Mouse (Mus musculus): ENCODE measurements around the gene Kctd20. TPM values are rescaled to one million over a fixed set of nuclear protein-coding genes. Genes with fewer than 3 reads are reported as not detected.
A peak's percentile ranks its signal among the peaks of the same experiment; 100 is the strongest.

Gene Kctd20
- polyA plus RNA-seq, 1 experiment = 54.0 TPM

- H3K4me1 ChIP-seq (ENCODE audit: control insufficient read depth, insufficient read depth, low read length) = 0 out of 2 replicates have a peak, but pooled peaks cover 3% of the 10 kb centered on the region
- no peak for TF ChIP-seq POLR2A (IDR thresholded peaks at IDR 0.05; ENCODE audit: borderline replicate concordance, low read depth, low read length)
- no peak for TF ChIP-seq CTCF (IDR thresholded peaks at IDR 0.05; ENCODE audit: low read depth, low read length)
- H3K27ac ChIP-seq (ENCODE audit: insufficient read depth, low read depth, low read length) = no peak overlapping the region
- H3K4me3 ChIP-seq (ENCODE audit: insufficient read depth, low read length) = no peak overlapping the region
Observed at GRCm38 (mm10) chr17:28979091-28979490, 27.3 kb downstream of the Kctd20 start.

DNA sequence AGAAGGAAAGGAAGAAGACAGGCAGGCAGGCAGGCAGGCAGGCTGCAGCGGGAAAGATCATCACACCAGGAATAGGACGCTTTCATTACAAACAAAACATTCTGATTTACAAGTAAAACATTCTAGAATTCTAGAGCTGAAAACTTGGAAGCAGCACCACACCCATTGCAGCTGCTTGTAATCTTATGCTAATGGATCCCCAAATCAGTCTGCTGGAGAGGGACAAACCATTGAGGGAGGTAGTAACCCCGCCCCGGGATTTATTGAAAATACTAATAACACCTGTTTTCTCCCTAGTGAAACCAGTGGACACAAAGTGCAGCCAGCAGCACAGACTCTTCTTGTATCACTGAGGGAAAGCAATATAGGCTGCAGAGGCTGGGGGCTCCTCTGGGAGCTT, 29.3 kb downstream of the Kctd20 start:
- no peak overlapping the region for H3K27ac ChIP-seq (ENCODE audit: insufficient read depth, low read depth, low read length)
- no peak overlapping the region for H3K4me3 ChIP-seq (ENCODE audit: insufficient read depth, low read length)
- TF ChIP-seq CTCF (IDR thresholded peaks at IDR 0.05; ENCODE audit: low read depth, low read length) (no peak), POLR2A (IDR thresholded peaks at IDR 0.05; ENCODE audit: borderline replicate concordance, low read depth, low read length) (no peak)
- no peaks in the 10 kb centered on the region for H3K4me1 ChIP-seq (ENCODE audit: control insufficient read depth, insufficient read depth, low read length)

DNA sequence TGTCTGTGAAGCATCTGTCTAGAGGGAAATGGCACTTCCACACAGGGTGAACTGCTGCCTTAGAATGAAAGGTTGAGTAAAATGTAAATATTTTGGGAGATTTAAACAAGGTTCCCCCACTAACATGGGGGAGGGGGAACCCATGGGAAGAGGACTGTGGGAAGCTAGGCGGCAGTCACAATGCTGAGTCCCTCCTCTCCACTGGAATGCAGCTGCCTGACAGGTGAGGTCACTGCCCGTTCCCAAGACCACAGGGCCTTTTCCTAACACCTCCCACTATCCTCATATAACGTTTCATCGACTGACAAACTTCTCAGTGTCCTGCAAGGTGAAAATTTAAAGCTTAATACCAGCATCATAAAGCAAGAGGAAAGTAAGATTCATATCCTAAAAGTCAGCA, 30.8 kb downstream of the Kctd20 start:
- TF ChIP-seq POLR2A (IDR thresholded peaks at IDR 0.05; ENCODE audit: borderline replicate concordance, low read depth, low read length) (no peak), CTCF (IDR thresholded peaks at IDR 0.05; ENCODE audit: low read depth, low read length) (no peak)
- H3K4me1 ChIP-seq (ENCODE audit: control insufficient read depth, insufficient read depth, low read length) = no peaks in the 10 kb centered on the region
- H3K27ac ChIP-seq (ENCODE audit: insufficient read depth, low read depth, low read length) = no peak overlapping the region
- no peak overlapping the region for H3K4me3 ChIP-seq (ENCODE audit: insufficient read depth, low read length)

GRCm38 (mm10) chr17:28984724-28985420, 33.1 kb downstream of the Kctd20 start:
- no peak overlapping the region for H3K4me3 ChIP-seq (ENCODE audit: insufficient read depth, low read length)
- TF ChIP-seq CTCF (IDR thresholded peaks at IDR 0.05; ENCODE audit: low read depth, low read length) (no peak), POLR2A (IDR thresholded peaks at IDR 0.05; ENCODE audit: borderline replicate concordance, low read depth, low read length) (no peak)
- no peaks in the 10 kb centered on the region for H3K4me1 ChIP-seq (ENCODE audit: control insufficient read depth, insufficient read depth, low read length)
- no peak overlapping the region for H3K27ac ChIP-seq (ENCODE audit: insufficient read depth, low read depth, low read length)

GRCm38 (mm10) chr17:28986833-28987232, 35.1 kb downstream of the Kctd20 start:
- Histone ChIP-seq H3K4me3 (ENCODE audit: insufficient read depth, low read length) (no peak overlapping the region), H3K27ac (ENCODE audit: insufficient read depth, low read depth, low read length) (no peak overlapping the region), H3K4me1 (ENCODE audit: control insufficient read depth, insufficient read depth, low read length) (no peaks in the 10 kb centered on the region)
- no peak for TF ChIP-seq POLR2A (IDR thresholded peaks at IDR 0.05; ENCODE audit: borderline replicate concordance, low read depth, low read length)
- peak; percentile 52 for TF ChIP-seq CTCF (IDR thresholded peaks at IDR 0.05; ENCODE audit: low read depth, low read length)

DNA sequence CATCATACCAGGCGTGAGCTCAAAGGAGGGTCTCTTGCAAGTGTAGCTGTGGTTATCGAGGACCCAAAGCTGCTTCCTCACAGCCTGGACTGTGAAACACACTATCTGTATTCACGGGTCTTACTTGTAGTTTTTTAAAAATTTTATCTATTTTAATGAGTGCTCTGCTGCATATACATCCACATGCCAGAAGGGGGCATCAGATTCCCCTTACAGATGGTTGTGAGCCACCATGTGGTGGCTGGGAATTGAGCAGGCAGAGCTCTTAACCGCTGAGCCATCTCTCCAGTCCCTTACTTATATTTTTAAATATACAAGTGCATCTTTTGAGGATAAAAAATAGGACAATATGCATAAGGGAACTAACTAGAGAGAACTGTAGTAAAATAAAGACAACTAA, 36.0 kb downstream of the Kctd20 start:
- peak; percentile 93 for TF ChIP-seq CTCF (IDR thresholded peaks at IDR 0.05; ENCODE audit: low read depth, low read length)
- no peak for TF ChIP-seq POLR2A (IDR thresholded peaks at IDR 0.05; ENCODE audit: borderline replicate concordance, low read depth, low read length)

GRCm38 (mm10) chr17:28988291-28988690, 36.5 kb downstream of the Kctd20 start:
- no peak overlapping the region for H3K4me3 ChIP-seq (ENCODE audit: insufficient read depth, low read length)
- TF ChIP-seq POLR2A (IDR thresholded peaks at IDR 0.05; ENCODE audit: borderline replicate concordance, low read depth, low read length) (no peak), CTCF (IDR thresholded peaks at IDR 0.05; ENCODE audit: low read depth, low read length) (no peak)
- H3K27ac ChIP-seq (ENCODE audit: insufficient read depth, low read depth, low read length) = no peak overlapping the region
- H3K4me1 ChIP-seq (ENCODE audit: control insufficient read depth, insufficient read depth, low read length) = no peaks in the 10 kb centered on the region

More for the DNA sequence above, 36.0 kb downstream of the Kctd20 start:
- Histone ChIP-seq H3K27ac (ENCODE audit: insufficient read depth, low read depth, low read length) (no peak overlapping the region), H3K4me3 (ENCODE audit: insufficient read depth, low read length) (no peak overlapping the region), H3K4me1 (ENCODE audit: control insufficient read depth, insufficient read depth, low read length) (no peaks in the 10 kb centered on the region)

GRCm38 (mm10) chr17:28988996-28989395, 37.2 kb downstream of the Kctd20 start:
- TF ChIP-seq CTCF (IDR thresholded peaks at IDR 0.05; ENCODE audit: low read depth, low read length) (no peak), POLR2A (IDR thresholded peaks at IDR 0.05; ENCODE audit: borderline replicate concordance, low read depth, low read length) (no peak)
- Histone ChIP-seq H3K27ac (ENCODE audit: insufficient read depth, low read depth, low read length) (no peak overlapping the region), H3K4me1 (ENCODE audit: control insufficient read depth, insufficient read depth, low read length) (no peaks in the 10 kb centered on the region), H3K4me3 (ENCODE audit: insufficient read depth, low read length) (no peak overlapping the region)

GRCm38 (mm10) chr17:28990060-28990459, 38.3 kb downstream of the Kctd20 start:
- no peak for TF ChIP-seq POLR2A (IDR thresholded peaks at IDR 0.05; ENCODE audit: borderline replicate concordance, low read depth, low read length)
- no peak for TF ChIP-seq CTCF (IDR thresholded peaks at IDR 0.05; ENCODE audit: low read depth, low read length)
- Histone ChIP-seq H3K4me1 (ENCODE audit: control insufficient read depth, insufficient read depth, low read length) (no peaks in the 10 kb centered on the region), H3K4me3 (ENCODE audit: insufficient read depth, low read length) (no peak overlapping the region), H3K27ac (ENCODE audit: insufficient read depth, low read depth, low read length) (no peak overlapping the region)

GRCm38 (mm10) chr17:28991286-28991685, 39.5 kb downstream of the Kctd20 start:
- TF ChIP-seq POLR2A (IDR thresholded peaks at IDR 0.05; ENCODE audit: borderline replicate concordance, low read depth, low read length) (no peak), CTCF (IDR thresholded peaks at IDR 0.05; ENCODE audit: low read depth, low read length) (no peak)
- no peaks in the 10 kb centered on the region for H3K4me1 ChIP-seq (ENCODE audit: control insufficient read depth, insufficient read depth, low read length)
- H3K27ac ChIP-seq (ENCODE audit: insufficient read depth, low read depth, low read length) = no peak overlapping the region
- H3K4me3 ChIP-seq (ENCODE audit: insufficient read depth, low read length) = no peak overlapping the region

Measured in bone marrow macrophage, adult 2 months (primary cell).